Mouse (Mus musculus): ENCODE data around the gene Gng12.

- TF ChIP-seq CTCF (IDR thresholded peaks at IDR 0.05; ENCODE audit: low read depth, low read length) (no peak), POLR2A (IDR thresholded peaks at IDR 0.05; ENCODE audit: insufficient read depth, low read length) (no peak), EP300 (IDR thresholded peaks at IDR 0.05; ENCODE audit: insufficient read depth, low read depth, low read length) (no peak)
Measured at GRCm38 (mm10) chr6:66890349-66891158, 5.6 kb upstream of the Gng12 start.
